In genomic region chr7:125766976-125767831, GRCm38 (mm10) we compare ENCODE assay signal across 7 mouse cellular contexts. TPM values are rescaled to one million over a fixed set of nuclear protein-coding genes. Genes with fewer than 3 reads are reported as not detected.
DNase-seq lines count a peak whose midpoint lies in the region; ATAC-seq and TF ChIP-seq lines count a peak whose summit lies in the region.

No protein-coding gene starts in this region.

- no peak overlapping the region for H3K27ac ChIP-seq in bone marrow, adult 2 months (ENCODE audit: control insufficient read depth, insufficient read depth, low read depth, low read length, poor library complexity)
- H3K27ac ChIP-seq in embryonic facial prominence, embryonic 15.5 days (replicated peaks): no peak overlapping the region
- H3K27ac ChIP-seq in heart, embryonic 14.5 days (replicated peaks in 1 of 2; ENCODE audit: control insufficient read depth in 1 of 2, insufficient read depth in 1 of 2, low read depth in 2 of 2, low read length in 2 of 2): peak overlapping the region; percentile 67 to 75
- H3K27ac ChIP-seq in lung, embryonic 14.5 days (ENCODE audit: low read depth): no peak overlapping the region

- H3K27me3 ChIP-seq in embryonic facial prominence, embryonic 15.5 days: no peaks in the 10 kb centered on the region
- no peaks in the 10 kb centered on the region for H3K27me3 ChIP-seq in heart, embryonic 14.5 days (ENCODE audit: control insufficient read depth, insufficient read depth, low read length)
- no peaks in the 10 kb centered on the region for H3K27me3 ChIP-seq in lung, embryonic 14.5 days (ENCODE audit: insufficient read depth, low read length)

- WGBS in bone marrow, adult 2 months: 74% methylated on average over 9 of the region's 9 CpGs
- WGBS in embryonic facial prominence, embryonic 15.5 days: 58% methylated on average over 9 of the region's 9 CpGs
- 40% methylated on average over 9 of the region's 9 CpGs for WGBS in heart, embryonic 14.5 days
- WGBS in lung, embryonic 14.5 days: 54% methylated on average over 9 of the region's 9 CpGs

- H3K4me3 ChIP-seq in bone marrow, adult 2 months (replicated peaks; ENCODE audit: control insufficient read depth, low read depth, low read length): no peak overlapping the region
- no peak overlapping the region for H3K4me3 ChIP-seq in embryonic facial prominence, embryonic 15.5 days (replicated peaks)
- no peak overlapping the region for H3K4me3 ChIP-seq in heart, embryonic 14.5 days (ENCODE audit: control insufficient read depth in 1 of 2, insufficient read depth in 1 of 2, low read depth in 1 of 2, low read length in 2 of 2)
- no peak overlapping the region for H3K4me3 ChIP-seq in lung, embryonic 14.5 days (ENCODE audit: low read depth, low read length)

- H3K9me3 ChIP-seq in embryonic facial prominence, embryonic 15.5 days (replicated peaks): no peaks in the 10 kb centered on the region
- H3K9me3 ChIP-seq in heart, embryonic 14.5 days (ENCODE audit: control insufficient read depth, low read length): no peaks in the 10 kb centered on the region
- H3K9me3 ChIP-seq in lung, embryonic 14.5 days (ENCODE audit: low read depth, low read length): no peaks in the 10 kb centered on the region

- no peak for TF ChIP-seq POLR2A in bone marrow, adult 2 months (IDR thresholded peaks at IDR 0.05; ENCODE audit: borderline replicate concordance, control insufficient read depth, low read depth, low read length)

- 0 out of 2 replicates have a peak, but pooled peaks have one; percentile 59 for ATAC-seq in embryonic facial prominence, embryonic 15.5 days (ENCODE audit: insufficient number of reproducible peaks, low FRiP score, low TSS enrichment, low read depth)
- ATAC-seq in heart, embryonic 14.5 days (ENCODE audit: insufficient number of reproducible peaks, insufficient read depth, low FRiP score, low read depth): no peak
- ATAC-seq in lung, embryonic 14.5 days (ENCODE audit: insufficient read depth): 0 out of 2 replicates have a peak, but pooled peaks have one; percentile 25

- H3K9ac ChIP-seq in embryonic facial prominence, embryonic 15.5 days: no peak overlapping the region
- H3K9ac ChIP-seq in heart, embryonic 14.5 days (ENCODE audit: low read length): peak overlapping the region; percentile 21
- H3K9ac ChIP-seq in lung, embryonic 14.5 days: no peak overlapping the region

- H3K4me1 ChIP-seq in bone marrow, adult 2 months (ENCODE audit: control insufficient read depth, insufficient read depth, low read length): no peaks in the 10 kb centered on the region
- peaks cover 10% of the 10 kb centered on the region; the same call in 1 of the 2 replicates for H3K4me1 ChIP-seq in embryonic facial prominence, embryonic 15.5 days
- peaks cover 37 to 62% of the 10 kb centered on the region in 2 experiments for H3K4me1 ChIP-seq in heart, embryonic 14.5 days (ENCODE audit: control insufficient read depth in 2 of 2, insufficient read depth in 2 of 2, low read length in 2 of 2)
- no peaks in the 10 kb centered on the region for H3K4me1 ChIP-seq in lung, embryonic 14.5 days (ENCODE audit: insufficient read depth)

- peak; percentile 58; the same call in 1 of the 2 replicates for TF ChIP-seq CTCF in bone marrow, adult 2 months (IDR thresholded peaks at IDR 0.05; ENCODE audit: control insufficient read depth, insufficient read depth, low read length)
- TF ChIP-seq CTCF in lung, embryonic 14.5 days (IDR thresholded peaks at IDR 0.05; ENCODE audit: low read depth): peak; percentile 79

- 0 out of 2 replicates have a peak, but pooled peaks cover 12% of the 10 kb centered on the region for H3K36me3 ChIP-seq in embryonic facial prominence, embryonic 15.5 days
- peaks cover 12% of the 10 kb centered on the region for H3K36me3 ChIP-seq in heart, embryonic 14.5 days (ENCODE audit: control insufficient read depth, insufficient read depth, low read length)
- H3K36me3 ChIP-seq in lung, embryonic 14.5 days (ENCODE audit: insufficient read depth): peaks cover 11% of the 10 kb centered on the region; the same call in 1 of the 2 replicates

- H3K4me2 ChIP-seq in embryonic facial prominence, embryonic 15.5 days (replicated peaks): no peak overlapping the region
- peak overlapping the region; percentile 2; the same call in 1 of the 2 replicates for H3K4me2 ChIP-seq in heart, embryonic 14.5 days (ENCODE audit: low read length)
- no peak overlapping the region for H3K4me2 ChIP-seq in lung, embryonic 14.5 days

- peak; percentile 14 for DNase-seq in MEL-GATA-1-ER (ENCODE audit: extremely low read depth, low read depth)
- peak; percentile 81 to 88 for DNase-seq in layer of hippocampus, adult 18-20 months (ENCODE audit: low spot score in 2 of 2)
- peak; percentile 78 for DNase-seq in lung, embryonic 14.5 days
- peak; percentile 65 to 79 for DNase-seq in right cerebral cortex, postnatal 10 days (ENCODE audit: low spot score in 2 of 2)

RNA-seq across cellular contexts. Expression of gene D430042O09Rik, which starts 59.5 kb away (rescaled TPM):
- polyA plus RNA-seq in bone marrow, adult 2 months (2011; ENCODE audit: insufficient read depth, insufficient read length, low replicate concordance, missing spikeins): 4.0 and 9.2 TPM in 2 replicates
- polyA plus RNA-seq in embryonic facial prominence, embryonic 15.5 days (2015; fragmentation: Nextera tagmentation; extraction: Ambion mirVana): 10.9 and 11.7 TPM in 2 replicates
- 7.9 and 8.6 TPM in 2 replicates for polyA plus RNA-seq in heart, embryonic 14.5 days (2014; fragmentation: Nextera tagmentation; extraction: Ambion mirVana)
- total RNA-seq in layer of hippocampus, adult 18-20 months (2021): 10 to 100 TPM; 28.4 to 29.5 TPM
- polyA plus RNA-seq in lung, embryonic 14.5 days (2014; fragmentation: Nextera tagmentation; extraction: Ambion mirVana): 10.1 and 10.9 TPM in 2 replicates

RNA-seq across cellular contexts. Expression of gene Gtf3c1, which starts 59.6 kb away (rescaled TPM):
- 9.1 and 17.6 TPM in 2 replicates for polyA plus RNA-seq in bone marrow, adult 2 months (2011; ENCODE audit: insufficient read depth, insufficient read length, low replicate concordance, missing spikeins)
- polyA plus RNA-seq in embryonic facial prominence, embryonic 15.5 days (2015; fragmentation: Nextera tagmentation; extraction: Ambion mirVana): 26.0 and 26.5 TPM in 2 replicates
- polyA plus RNA-seq in heart, embryonic 14.5 days (2014; fragmentation: Nextera tagmentation; extraction: Ambion mirVana): 29.1 and 30.4 TPM in 2 replicates
- 100 to 1,000 TPM; 102 to 107 TPM for total RNA-seq in layer of hippocampus, adult 18-20 months (2021)
- polyA plus RNA-seq in lung, embryonic 14.5 days (2014; fragmentation: Nextera tagmentation; extraction: Ambion mirVana): 33.5 and 37.0 TPM in 2 replicates

Comparison
In these comparisons a context has a peak if more than half of its experiments do, and no peak if none do; other contexts are left out.
1. DNase-seq: peak in every context shown above with its lines; median percentile 84 in layer of hippocampus, adult 18-20 months; 78 in lung, embryonic 14.5 days; 72 in right cerebral cortex, postnatal 10 days; 14 in MEL-GATA-1-ER.
2. H3K27ac ChIP-seq: peak in heart, embryonic 14.5 days (2 of 2); none in bone marrow, adult 2 months (single experiment), embryonic facial prominence, embryonic 15.5 days (single experiment) and lung, embryonic 14.5 days (single experiment).